Mouse (Mus musculus) left cerebral cortex, adult 18-20 months (tissue): ENCODE results near the gene Rasd1. TPM values are rescaled to one million over a fixed set of nuclear protein-coding genes. Genes with fewer than 3 reads are reported as not detected.

ENCODE experiments used
- total RNA-seq, 2 experiments: library from RNA; stranded (reverse); gene quantifications; 2 replicates each; pipeline ENCODE4 v1.2.3; 2021

Rasd1 gene
- total RNA-seq, 2 experiments from 2014 or later, result 7.7 to 13.2 TPM

Other genes with a start within 250 kb of the Rasd1 start
- gene Pld6, start 177.3 kb downstream of the Rasd1 start, total RNA-seq, result 1 to 10 TPM in 1 of 2 experiments, under 1 TPM in 1; 0.60 to 1.1 TPM
- 10 to 100 TPM; 44.2 to 50.1 TPM for gene Flcn, start 154.9 kb downstream of the Rasd1 start, total RNA-seq
- gene Nt5m, start 125.5 kb downstream of the Rasd1 start, total RNA-seq, result 10 to 100 TPM; 49.6 to 51.7 TPM
- gene Cops3, start 125.1 kb downstream of the Rasd1 start, total RNA-seq, result 10 to 100 TPM; 70.7 to 71.1 TPM
- 10 to 100 TPM; 41.8 to 46.7 TPM for gene Med9, start 16.7 kb downstream of the Rasd1 start, total RNA-seq
- gene Pemt, start 81.5 kb upstream of the Rasd1 start, total RNA-seq, result 1 to 10 TPM; 6.3 to 8.0 TPM
- 10 to 100 TPM; 74.0 to 76.1 TPM for gene Rai1, start 140.1 kb upstream of the Rasd1 start, total RNA-seq